Mouse (Mus musculus) bone marrow, adult 2 months (tissue): Measurements from ENCODE around the gene Rgl3. TPM values are rescaled to one million over a fixed set of nuclear protein-coding genes. Genes with fewer than 3 reads are reported as not detected.

Experiments used
- H3K27ac ChIP-seq: fragments of 200-500 bp; 2 replicates; pipeline ENCODE4 v1.5.1; 2012; ENCODE audit warnings: low read depth, mild to moderate bottlenecking, control low read depth, inconsistent platforms, low read length; ENCODE audit not compliant: control insufficient read depth, poor library complexity, insufficient read depth
- H3K4me1 ChIP-seq: fragments of 200-500 bp; 2 replicates; pipeline ENCODE4 v1.6.1; 2011; ENCODE audit warnings: low read length; ENCODE audit not compliant: control insufficient read depth, insufficient read depth
- H3K4me3 ChIP-seq: fragments of 200-500 bp; replicated peaks from 2 replicates; pipeline ENCODE3; 2011; ENCODE audit warnings: mild to moderate bottlenecking, low read depth, low read length, control low read depth; ENCODE audit not compliant: control insufficient read depth
- CTCF ChIP-seq: fragments of 200-500 bp; IDR thresholded peaks from 2 replicates; pipeline ENCODE4 v1.5.1; 2011; ENCODE audit warnings: low read length, control low read depth; ENCODE audit not compliant: control insufficient read depth, insufficient read depth
- POLR2A ChIP-seq: fragments of 200-500 bp; IDR thresholded peaks from 2 replicates; pipeline ENCODE4 v1.6.1; 2011; ENCODE audit warnings: low read depth, mild to moderate bottlenecking, control low read depth, low read length, borderline replicate concordance; ENCODE audit not compliant: control insufficient read depth
- WGBS: fragments of 180-500 bp; shearing (Covaris S2); methylation state at CpG from one replicate; pipeline ENCODE4 v1.1.7; 2018; 5-methylcytosine and 5-hydroxymethylcytosine counted together
- polyA plus RNA-seq: library from polyadenylated mRNA; stranded (reverse); fragments of >200 nt; gene quantifications from 2 replicates; pipeline ENCODE4 v1.2.4, GENCODE M21; 2011; ENCODE audit warnings: low replicate concordance; ENCODE audit not compliant: missing spikeins, insufficient read depth, insufficient read length

Gene Rgl3
- polyA plus RNA-seq, 1 experiment = 5.0 TPM

DNA sequence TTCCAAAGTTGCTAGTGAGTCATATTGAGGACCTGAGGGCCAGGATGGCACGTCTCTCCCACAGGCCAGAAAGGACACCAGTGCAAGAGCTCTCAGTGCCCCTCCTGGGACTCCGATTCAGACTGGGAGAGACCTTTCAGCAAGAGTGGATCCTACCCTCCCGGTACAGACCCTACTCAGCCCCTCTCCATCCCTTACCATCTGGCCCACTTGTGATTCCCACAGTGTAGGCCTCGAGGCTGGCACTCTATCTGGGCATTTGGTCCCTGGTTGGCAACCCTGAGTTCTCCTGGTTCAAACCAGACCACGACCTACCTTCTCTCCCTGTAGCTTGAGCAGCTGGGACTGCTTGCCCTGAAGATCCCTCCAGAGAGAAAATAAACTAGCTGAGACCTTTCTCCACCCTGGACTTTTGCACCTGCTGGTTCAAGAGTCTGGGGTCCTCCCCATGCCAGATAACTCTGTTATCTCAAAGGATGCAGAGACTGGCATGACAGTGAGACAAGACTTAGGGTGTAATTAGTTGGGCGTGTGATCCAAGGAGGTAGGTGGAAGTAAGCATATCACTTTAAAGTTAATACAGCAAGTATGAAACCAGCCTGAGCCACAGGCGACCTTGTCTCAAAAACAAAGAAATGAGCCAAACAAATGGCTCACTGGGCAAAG, 53.6 kb downstream of the Rgl3 start:
- WGBS = 66% methylated on average over 7 of the region's 7 CpGs
- TF ChIP-seq CTCF (no peak), POLR2A (no peak)

DNA sequence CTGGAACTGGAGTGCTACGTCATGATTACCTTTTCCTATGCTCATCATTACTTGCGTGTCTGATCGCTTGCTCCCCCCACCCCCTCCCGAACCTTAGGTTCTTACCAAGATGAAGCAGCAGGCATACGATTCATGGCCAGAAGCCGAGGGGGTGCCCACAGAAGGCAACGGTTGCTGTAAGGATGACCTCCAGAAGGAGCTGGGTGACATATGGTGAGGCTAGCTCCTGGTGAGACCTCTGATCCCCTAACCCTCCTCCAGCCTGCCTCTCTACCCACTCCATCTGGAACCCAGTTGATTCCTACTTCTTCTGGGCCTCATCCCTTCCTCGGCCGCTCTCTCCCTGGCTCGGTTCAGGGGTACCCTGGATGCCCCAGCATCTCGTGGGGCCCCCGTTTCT, 55.2 kb downstream of the Rgl3 start:
- WGBS = 86% methylated on average over 12 of the region's 12 CpGs
- Histone ChIP-seq H3K4me1 (no peaks in the 10 kb centered on the region), H3K4me3 (no peak overlapping the region), H3K27ac (no peak overlapping the region)
- TF ChIP-seq POLR2A = no peak
- TF ChIP-seq CTCF = no peak

More for the DNA sequence above, 53.6 kb downstream of the Rgl3 start:
- no peak overlapping the region for H3K4me3 ChIP-seq
- H3K27ac ChIP-seq = no peak overlapping the region
- H3K4me1 ChIP-seq = no peaks in the 10 kb centered on the region

DNA sequence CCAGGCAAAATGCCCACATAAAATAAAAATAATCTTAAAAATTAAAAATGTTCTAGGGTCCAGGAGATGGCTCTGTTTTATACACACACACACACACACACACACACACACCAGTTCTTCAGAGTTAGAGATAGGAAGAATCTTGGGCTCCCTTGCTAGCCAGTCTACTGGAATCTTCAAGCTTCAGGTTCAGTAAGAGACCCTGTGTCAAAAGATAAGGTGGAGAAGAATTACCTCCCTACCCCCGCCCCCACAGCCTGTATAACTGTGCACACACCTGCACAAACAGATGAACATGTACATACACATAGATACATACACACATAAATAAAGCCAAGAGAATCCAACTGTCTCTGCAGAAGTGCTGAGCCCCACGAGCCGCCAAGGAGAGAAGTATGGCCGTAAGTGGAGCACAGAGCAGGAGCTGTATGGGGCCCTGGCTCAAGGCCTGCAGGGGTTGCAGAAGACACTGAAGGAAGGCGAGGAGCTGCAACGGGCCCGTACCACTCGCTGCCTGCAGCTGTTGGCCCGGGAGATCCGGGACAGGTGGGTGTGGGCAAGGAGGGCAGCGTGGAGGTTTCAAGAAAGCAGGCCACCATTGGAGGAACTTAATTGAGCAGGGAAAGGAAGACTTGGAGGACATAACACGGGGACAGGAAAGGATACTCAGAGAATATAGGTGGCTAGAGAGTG, 56.7 kb downstream of the Rgl3 start:
- WGBS = 63% methylated on average over 12 of the region's 12 CpGs
- no peak overlapping the region for H3K4me3 ChIP-seq
- H3K27ac ChIP-seq = no peak overlapping the region
- no peaks in the 10 kb centered on the region for H3K4me1 ChIP-seq
- TF ChIP-seq CTCF (no peak), POLR2A (no peak)

DNA sequence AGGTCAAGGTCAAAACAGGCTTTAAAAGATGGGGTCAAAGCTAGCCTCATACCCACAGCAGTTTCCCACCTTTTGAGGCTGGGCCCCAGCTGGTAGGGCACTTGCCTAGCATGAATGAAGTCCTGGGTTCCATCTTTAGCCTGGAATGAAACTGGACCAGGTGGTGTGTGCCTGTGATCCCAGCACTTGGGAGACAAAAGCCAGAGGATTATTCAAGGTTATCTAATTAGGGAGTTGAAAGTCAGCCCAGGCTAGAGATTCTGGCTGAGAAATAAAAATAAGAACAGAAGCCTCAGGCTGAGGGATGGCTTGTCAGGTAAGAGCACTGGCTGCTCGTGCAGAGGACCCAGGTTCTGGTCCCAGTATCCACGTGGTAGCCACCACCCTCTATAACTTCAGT, 57.2 kb downstream of the Rgl3 start:
- Histone ChIP-seq H3K27ac (no peak overlapping the region), H3K4me1 (no peaks in the 10 kb centered on the region; the same call in 1 of the 2 replicates), H3K4me3 (no peak overlapping the region)
- TF ChIP-seq CTCF (no peak), POLR2A (no peak)
- 61% methylated on average over 2 of the region's 2 CpGs for WGBS

DNA sequence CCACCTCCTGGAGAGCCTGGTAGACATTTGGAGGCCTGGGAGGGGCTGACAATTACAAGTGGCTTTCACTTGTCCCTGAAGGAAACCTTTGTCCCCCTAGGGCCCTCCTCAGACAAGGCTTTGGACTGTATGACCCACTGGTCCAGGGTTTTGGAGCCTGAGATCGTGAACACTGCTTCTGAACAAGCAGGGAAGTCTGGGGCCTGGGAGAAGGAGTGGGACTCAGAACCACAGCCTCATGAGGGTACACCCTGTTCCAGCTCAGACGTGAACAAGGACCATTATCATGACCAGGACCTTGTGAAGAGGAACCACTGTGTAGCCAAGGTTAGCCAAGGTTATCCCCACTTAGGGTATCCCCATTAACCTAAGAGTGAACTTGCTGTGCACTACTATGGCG, 60.0 kb downstream of the Rgl3 start:
- 68% methylated on average over 3 of the region's 3 CpGs for WGBS
- Histone ChIP-seq H3K4me1 (peaks cover 1% of the 10 kb centered on the region; the same call in 1 of the 2 replicates), H3K27ac (no peak overlapping the region), H3K4me3 (no peak overlapping the region)
- TF ChIP-seq CTCF (no peak), POLR2A (no peak)

DNA sequence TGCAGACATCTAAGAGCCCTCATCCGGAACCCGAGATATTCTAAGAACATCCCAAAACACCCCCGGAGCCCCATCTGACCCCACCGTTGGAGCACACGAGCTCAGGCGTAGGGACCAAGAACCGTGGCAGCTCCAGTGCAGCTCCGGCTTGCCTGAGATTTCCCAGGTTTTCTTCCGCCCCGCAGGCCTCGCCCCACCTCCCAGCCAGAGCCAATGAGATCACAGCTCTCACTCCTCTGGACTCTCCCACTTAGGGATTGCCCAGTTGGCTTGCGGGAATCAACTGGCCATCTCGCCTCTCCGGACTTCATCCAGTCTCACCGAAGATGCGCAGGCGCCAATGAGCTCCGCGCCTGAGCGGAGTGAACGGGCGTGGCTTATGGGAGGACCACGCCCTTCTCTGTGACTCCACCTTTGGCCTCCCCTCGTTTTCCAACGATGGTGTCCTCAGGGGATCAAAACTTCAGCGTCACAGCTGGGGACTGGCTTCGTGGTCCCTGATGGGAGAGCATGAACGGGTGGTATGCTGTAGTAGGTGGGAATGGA, 62.0 kb downstream of the Rgl3 start, which contains the start of the genes Ccdc159 and Tmem205:
TSS of gene Ccdc159 (plus strand) at position 264 of the 546 bp plus-strand sequence.
TSS of gene Tmem205 (minus strand) at position 349 of the 546 bp plus-strand sequence.
- Histone ChIP-seq H3K4me1 (peaks cover 1% of the 10 kb centered on the region; the same call in 1 of the 2 replicates), H3K4me3 (peak within 1 kb of the TSS; percentile 72), H3K27ac (peak within 1 kb of the TSS; percentile 39; the same call in 1 of the 2 replicates)
- under 1% methylated on average over 28 of the region's 28 CpGs for whole genome bisulfite sequencing
- TF ChIP-seq CTCF = no peak
- TF ChIP-seq POLR2A = peak; percentile 40; the same call in 1 of the 2 replicates

DNA sequence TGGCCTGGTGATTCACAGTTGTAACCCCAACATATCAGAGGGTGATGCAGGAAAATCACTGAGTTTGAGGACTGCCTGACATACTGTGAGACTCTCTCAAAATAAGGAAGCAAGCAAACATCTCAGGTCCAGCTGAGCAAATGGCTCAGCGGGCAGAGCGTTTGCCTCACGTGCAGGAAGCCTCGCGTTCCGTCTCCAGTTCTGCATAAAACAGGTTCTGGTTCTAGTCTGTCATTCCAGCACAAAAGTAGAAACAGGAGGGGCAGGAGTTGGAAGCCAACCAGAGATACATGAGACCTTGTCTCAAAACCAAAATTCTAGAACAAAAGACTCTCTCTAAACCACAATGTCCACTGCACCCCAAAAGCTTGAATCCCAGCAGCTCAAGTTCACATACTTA, 62.5 kb downstream of the Rgl3 start:
- no peak for TF ChIP-seq CTCF
- no peak for TF ChIP-seq POLR2A
- 2% methylated on average over 6 of the region's 6 CpGs for WGBS
- H3K4me1 ChIP-seq = peaks cover 2% of the 10 kb centered on the region; the same call in 1 of the 2 replicates
- no peak overlapping the region for H3K27ac ChIP-seq
- peak overlapping the region; percentile 72 for H3K4me3 ChIP-seq

DNA sequence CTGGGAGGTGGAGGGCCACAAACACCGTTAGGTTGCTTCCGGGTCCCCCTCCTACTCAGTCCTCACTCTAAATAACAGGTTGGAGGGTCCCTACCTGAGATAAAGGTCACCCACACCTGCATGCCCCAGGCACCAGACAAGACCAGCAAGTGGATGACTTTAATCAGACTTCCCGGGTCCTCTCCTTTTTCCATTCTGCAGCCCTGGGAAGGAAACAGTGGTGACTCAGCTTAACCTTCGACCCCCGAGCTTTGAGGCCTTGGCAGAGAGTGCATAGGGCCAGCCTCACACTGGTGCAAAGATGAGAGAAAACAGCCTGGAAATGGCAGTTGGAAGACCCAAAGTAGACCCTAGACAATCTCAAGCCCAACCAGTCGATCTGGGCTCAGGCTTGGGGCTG, 63.1 kb downstream of the Rgl3 start:
- Histone ChIP-seq H3K4me1 (peaks cover 5% of the 10 kb centered on the region; the same call in 1 of the 2 replicates), H3K27ac (no peak overlapping the region), H3K4me3 (no peak overlapping the region)
- 55% methylated on average over 6 of the region's 6 CpGs for WGBS
- TF ChIP-seq CTCF (no peak), POLR2A (no peak)
